Mouse (Mus musculus) cerebellum, postnatal 25 days (tissue): ENCODE data around the gene Asgr1.
"Not testable (repeated sequence)": the region's sequence is repeated elsewhere in the genome, so short reads cannot be mapped to it uniquely, and the experiment has no call there.

Source experiments
- DNase-seq, 2 experiments: peaks; one replicate each; pipeline ENCODE4 v3.0.0; 2021; ENCODE audit warnings: mixed read lengths in 2 of 2

Gene Asgr1

GRCm38 (mm10) chr11:70070057-70070456, 16.2 kb downstream of the Asgr1 start:
- DNase-seq, result no peak

GRCm38 (mm10) chr11:70070603-70071002, 16.7 kb downstream of the Asgr1 start:
- DNase-seq, result not testable (repeated sequence)

- DNase-seq, result peak; percentile 83 to 91
These were observed 20.6 kb downstream of the Asgr1 start for GRCm38 (mm10) chr11:70074379-70075071.

- DNase-seq, result no peak
These were observed 21.7 kb downstream of the Asgr1 start for GRCm38 (mm10) chr11:70075581-70075980.

- DNase-seq, result no peak
These were observed 23.6 kb downstream of the Asgr1 start for GRCm38 (mm10) chr11:70077441-70077840.

- no peak for DNase-seq
These were observed 25.3 kb downstream of the Asgr1 start for GRCm38 (mm10) chr11:70079175-70079574.

- no peak for DNase-seq
These were observed 26.0 kb downstream of the Asgr1 start for GRCm38 (mm10) chr11:70079928-70080327.

- no peak for DNase-seq
These were observed 27.1 kb downstream of the Asgr1 start for GRCm38 (mm10) chr11:70080803-70081590.

GRCm38 (mm10) chr11:70084563-70084962, 30.7 kb downstream of the Asgr1 start:
- no peak for DNase-seq

GRCm38 (mm10) chr11:70091986-70092783, 38.3 kb downstream of the Asgr1 start, which contains the start of gene Asgr2:
Gene Asgr2 (plus strand): TSS chr11:70092644.
- DNase-seq, result no peak

GRCm38 (mm10) chr11:70097396-70097795, 43.5 kb downstream of the Asgr1 start:
- DNase-seq, result no peak

- no peak for DNase-seq
These were observed 45.2 kb downstream of the Asgr1 start for GRCm38 (mm10) chr11:70099102-70099501.

- DNase-seq, result no peak
These were observed 45.9 kb downstream of the Asgr1 start for GRCm38 (mm10) chr11:70099809-70100208.

GRCm38 (mm10) chr11:70103701-70104315, 49.9 kb downstream of the Asgr1 start:
- no peak for DNase-seq

- DNase-seq, result no peak
These were observed 53.2 kb downstream of the Asgr1 start for GRCm38 (mm10) chr11:70107085-70107484.
